Mouse (Mus musculus) neural tube, embryonic 13.5 days (tissue): ENCODE results near the gene Fkbp11. TPM values are rescaled to one million over a fixed set of nuclear protein-coding genes. Genes with fewer than 3 reads are reported as not detected.

Source experiments
- ATAC-seq: fragments of 200-750 bp; cut with Nextera tagmentation; 2 replicates; pipeline ENCODE4 v1.8.0; 2017; ENCODE audit warnings: low read depth, mild to moderate bottlenecking, moderate TSS enrichment, moderate library complexity
- H3K27ac ChIP-seq: fragments of 300-500 bp; sonication (generic); replicated peaks from 2 replicates; pipeline ENCODE4 v1.5.1; 2015; ENCODE audit warnings: moderate library complexity, mild to moderate bottlenecking, inconsistent platforms
- H3K27me3 ChIP-seq: fragments of 300-500 bp; sonication (generic); 2 replicates; pipeline ENCODE4 v1.6.1; 2015; ENCODE audit warnings: mild to moderate bottlenecking, inconsistent platforms
- H3K36me3 ChIP-seq: fragments of 300-500 bp; sonication (generic); 2 replicates; pipeline ENCODE4 v1.6.1; 2015; ENCODE audit warnings: mild to moderate bottlenecking, inconsistent platforms
- H3K4me1 ChIP-seq: fragments of 300-500 bp; sonication (generic); replicated peaks from 2 replicates; pipeline ENCODE4 v1.6.1; 2015; ENCODE audit warnings: inconsistent platforms
- H3K4me2 ChIP-seq: fragments of 300-500 bp; sonication (generic); 2 replicates; pipeline ENCODE4 v1.6.1; 2015; ENCODE audit warnings: inconsistent platforms, mild to moderate bottlenecking, moderate library complexity
- H3K4me3 ChIP-seq: fragments of 300-500 bp; sonication (generic); 2 replicates; pipeline ENCODE4 v1.5.1; 2015; ENCODE audit warnings: mild to moderate bottlenecking, inconsistent platforms
- H3K9ac ChIP-seq: fragments of 300-500 bp; sonication (generic); 2 replicates; pipeline ENCODE4 v1.6.1; 2015; ENCODE audit warnings: moderate library complexity, mild to moderate bottlenecking, inconsistent platforms
- H3K9me3 ChIP-seq: fragments of 300-500 bp; sonication (generic); 2 replicates; pipeline ENCODE4 v1.6.1; 2016; ENCODE audit warnings: inconsistent platforms
- WGBS: fragments of 180-500 bp; shearing (Covaris S2); methylation state at CpG from one replicate; pipeline ENCODE4 v1.1.7; 2015; 5-methylcytosine and 5-hydroxymethylcytosine counted together
- polyA plus RNA-seq: library from polyadenylated mRNA; unstranded; fragments of >200 nt; fragmentation: Nextera tagmentation; extraction: Ambion mirVana; gene quantifications from 2 replicates; pipeline ENCODE4 v1.2.1, GENCODE M21; 2015

Gene Fkbp11
- polyA plus RNA-seq, 1 experiment from 2014 or later = 8.1 TPM

DNA sequence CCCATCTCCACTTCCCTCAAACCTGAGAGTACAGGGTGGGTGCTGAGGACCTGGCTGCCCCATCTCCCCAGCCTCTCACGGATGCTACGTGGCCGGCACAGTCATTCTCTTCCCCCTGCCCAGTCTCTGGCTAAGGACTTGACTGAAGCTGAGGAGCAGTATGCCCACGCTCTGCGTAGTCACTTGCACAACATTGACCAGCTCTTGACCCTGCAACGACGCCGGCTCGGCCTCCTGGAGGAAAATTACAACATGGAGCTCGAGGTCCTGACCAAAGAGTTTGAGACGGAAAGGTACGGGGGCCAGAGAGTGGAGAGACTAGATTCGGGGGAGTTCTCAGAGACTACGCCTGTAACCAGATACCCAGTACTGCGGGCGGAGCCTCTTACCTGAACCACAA lies 10.7 kb downstream of the Fkbp11 start:
- 64% methylated on average over 16 of the region's 16 CpGs for WGBS
- H3K27me3 ChIP-seq = no peaks in the 10 kb centered on the region
- H3K9me3 ChIP-seq = no peaks in the 10 kb centered on the region
- H3K4me1 ChIP-seq = no peaks in the 10 kb centered on the region; the same call in 1 of the 2 replicates
- no peak overlapping the region for H3K4me2 ChIP-seq
- H3K4me3 ChIP-seq = no peak overlapping the region
- H3K27ac ChIP-seq = no peak overlapping the region
- no peaks in the 10 kb centered on the region for H3K36me3 ChIP-seq
- no peak overlapping the region for H3K9ac ChIP-seq
- ATAC-seq = no peak

DNA sequence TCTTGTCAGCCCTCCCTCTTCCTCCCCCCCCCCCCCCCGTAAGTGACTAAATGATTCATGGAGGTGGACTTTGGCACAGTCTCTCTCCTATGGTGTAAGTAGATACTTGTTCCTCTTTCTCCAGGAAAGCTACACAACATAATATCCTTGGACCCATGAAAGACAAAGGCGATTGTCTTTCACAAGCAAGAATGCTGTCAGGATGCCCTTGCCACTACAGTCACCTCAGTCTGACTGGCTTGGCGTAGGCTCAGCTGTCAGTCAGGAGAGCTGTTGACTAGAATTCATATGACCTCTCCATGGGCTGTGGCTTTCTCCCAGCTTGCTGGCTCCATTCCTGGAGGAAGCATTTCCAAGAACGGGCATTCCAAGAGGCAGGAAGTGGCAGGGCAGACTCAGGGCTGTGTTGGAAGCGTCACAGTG lies 13.8 kb downstream of the Fkbp11 start:
- no peaks in the 10 kb centered on the region for H3K9me3 ChIP-seq
- no peak overlapping the region for H3K4me3 ChIP-seq
- no peak overlapping the region for H3K4me2 ChIP-seq
- H3K27me3 ChIP-seq = no peaks in the 10 kb centered on the region
- no peak overlapping the region for H3K27ac ChIP-seq
- H3K9ac ChIP-seq = no peak overlapping the region
- no peaks in the 10 kb centered on the region for H3K4me1 ChIP-seq
- H3K36me3 ChIP-seq = no peaks in the 10 kb centered on the region
- ATAC-seq = no peak
- whole genome bisulfite sequencing = 75% methylated on average over 5 of the region's 5 CpGs

DNA sequence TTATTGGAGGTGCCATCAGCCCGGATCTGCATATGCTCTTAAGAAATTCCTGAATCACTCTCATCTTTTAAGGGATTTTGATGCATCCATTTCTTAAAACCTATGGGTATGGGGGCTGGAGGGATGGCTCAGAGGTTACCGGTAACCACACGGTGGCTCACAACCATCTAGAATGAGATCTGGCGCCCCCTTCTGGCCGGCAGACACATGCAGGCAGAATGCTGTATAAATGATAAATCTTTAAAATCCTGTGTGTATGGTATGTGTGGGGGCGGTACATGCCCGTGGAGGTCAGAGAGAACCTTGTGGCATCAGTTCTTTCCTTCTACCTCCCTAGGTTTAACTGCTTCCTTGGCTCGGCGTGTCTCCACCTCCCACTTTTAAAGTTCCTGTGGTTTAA lies 17.6 kb downstream of the Fkbp11 start:
- H3K4me1 ChIP-seq = peaks cover 6% of the 10 kb centered on the region
- WGBS = 12% methylated on average over 9 of the region's 9 CpGs
- no peak overlapping the region for H3K27ac ChIP-seq
- H3K4me2 ChIP-seq = no peak overlapping the region
- H3K9ac ChIP-seq = no peak overlapping the region
- ATAC-seq = no peak
- no peaks in the 10 kb centered on the region for H3K9me3 ChIP-seq
- no peaks in the 10 kb centered on the region for H3K36me3 ChIP-seq
- peaks cover 10% of the 10 kb centered on the region; the same call in 1 of the 2 replicates for H3K27me3 ChIP-seq
- H3K4me3 ChIP-seq = no peak overlapping the region

DNA sequence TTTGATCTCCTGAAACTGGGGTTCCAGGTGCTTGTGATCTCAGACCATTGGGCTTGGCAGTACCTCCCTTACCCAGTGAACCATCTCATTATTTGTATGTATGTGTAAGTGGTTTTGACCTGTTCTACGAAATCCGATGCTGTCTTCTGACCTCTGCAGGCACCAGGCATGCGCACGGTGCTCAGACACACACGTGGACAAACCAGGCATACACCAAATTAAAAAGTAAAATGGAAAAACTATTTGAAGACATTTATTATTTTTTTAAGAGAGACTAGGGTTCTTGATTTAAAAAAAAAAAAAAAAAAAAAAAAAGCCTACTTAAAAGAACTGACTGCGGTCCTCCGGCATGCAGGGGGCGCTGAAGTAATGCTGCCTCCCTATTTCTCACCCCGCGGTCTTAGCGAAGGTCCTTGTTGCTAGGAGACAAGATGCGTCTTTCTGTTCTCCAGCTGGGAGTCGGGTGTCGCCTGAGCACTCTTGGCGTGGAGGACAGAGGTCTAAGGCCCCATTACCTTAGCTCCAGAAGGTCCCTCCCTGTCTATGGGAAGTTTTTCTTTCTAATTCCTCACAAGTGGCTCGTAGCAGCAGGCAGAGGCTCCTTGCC lies 20.1 kb downstream of the Fkbp11 start, which contains the start of gene Ccdc65:
TSS of gene Ccdc65 (plus strand) at position 442 of the 607 bp plus-strand sequence.
- peak within 1 kb of the TSS; percentile 34 for H3K4me3 ChIP-seq
- peaks cover 29% of the 10 kb centered on the region for H3K27me3 ChIP-seq
- peak; percentile 69; the same call in 1 of the 2 replicates for ATAC-seq
- WGBS = 20% methylated on average over 16 of the region's 16 CpGs
- no peak within 1 kb of the TSS for H3K27ac ChIP-seq
- H3K4me2 ChIP-seq = peak within 1 kb of the TSS; percentile 52
- H3K9ac ChIP-seq = peak within 1 kb of the TSS; percentile 47
- peaks cover 6% of the 10 kb centered on the region for H3K4me1 ChIP-seq
- no peaks in the 10 kb centered on the region for H3K36me3 ChIP-seq
- no peaks in the 10 kb centered on the region for H3K9me3 ChIP-seq

DNA sequence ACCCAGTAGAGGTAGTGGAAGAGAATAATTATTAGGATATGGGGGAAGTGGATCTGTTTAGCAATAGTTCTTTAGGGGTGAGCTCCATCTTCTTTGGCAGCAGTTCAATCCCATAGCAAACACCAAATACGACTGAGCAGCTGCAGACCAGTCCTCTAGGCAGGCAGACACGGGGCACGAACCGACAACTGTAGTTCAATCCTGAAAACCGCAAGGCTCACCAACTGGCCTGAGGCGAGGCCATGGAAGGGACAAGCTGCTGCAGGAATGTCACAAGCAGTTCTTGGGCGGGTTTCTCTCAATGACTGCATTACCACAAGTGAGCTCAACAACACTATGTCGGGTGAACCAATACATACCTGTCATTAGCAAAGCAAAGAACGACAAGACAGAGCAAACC lies 23.7 kb downstream of the Fkbp11 start:
- Histone ChIP-seq H3K4me2 (no peak overlapping the region), H3K9me3 (no peaks in the 10 kb centered on the region), H3K4me3 (no peak overlapping the region), H3K27me3 (peaks cover 62% of the 10 kb centered on the region), H3K9ac (no peak overlapping the region), H3K27ac (no peak overlapping the region), H3K4me1 (peaks cover 13% of the 10 kb centered on the region), H3K36me3 (no peaks in the 10 kb centered on the region)
- ATAC-seq = no peak
- 69% methylated on average over 9 of the region's 9 CpGs for WGBS

DNA sequence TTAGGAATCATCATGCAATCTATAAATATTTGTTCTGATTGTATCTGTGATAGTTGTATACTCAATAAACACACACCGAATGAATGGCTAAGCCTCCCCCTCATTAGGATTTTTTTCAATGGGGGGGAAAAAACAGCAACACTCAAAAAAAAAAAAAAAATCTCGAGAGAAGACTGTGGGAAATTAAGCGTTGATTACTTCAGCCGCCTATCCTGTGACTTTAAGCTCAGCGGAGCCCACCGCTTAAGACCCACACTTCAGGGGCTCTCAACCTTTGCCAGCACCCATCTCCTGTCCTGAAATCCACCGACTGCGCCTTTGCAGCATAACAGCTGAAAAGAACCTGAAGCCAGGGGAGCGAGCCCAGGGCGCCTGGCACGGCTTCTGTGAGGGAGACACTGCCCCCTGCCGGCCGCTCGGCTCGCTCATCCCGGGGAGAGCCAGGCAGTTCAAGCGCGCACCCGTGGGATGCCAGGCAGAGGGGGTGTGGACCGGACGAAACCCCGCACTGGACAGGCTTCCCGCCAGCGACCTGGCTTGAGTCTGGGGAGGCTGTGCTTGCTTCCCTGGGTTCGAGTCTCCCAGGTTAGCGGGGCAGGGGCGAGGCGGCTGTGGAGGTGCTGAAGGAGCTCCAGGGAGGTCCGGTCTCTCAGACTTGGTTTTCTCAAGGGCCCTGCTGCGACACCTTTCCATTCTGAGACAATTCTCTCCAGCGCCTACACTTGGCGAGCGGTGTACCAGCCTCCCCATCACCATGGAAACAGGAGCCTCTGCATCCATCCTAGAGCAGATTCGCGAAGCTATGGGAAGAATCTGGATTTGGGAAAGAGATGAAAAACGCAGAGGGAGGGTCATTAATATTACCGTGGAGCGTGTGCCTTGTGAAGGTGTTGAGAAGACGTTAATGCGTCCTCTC lies 28.6 kb downstream of the Fkbp11 start:
- H3K27me3 ChIP-seq = peaks cover 47% of the 10 kb centered on the region
- H3K4me2 ChIP-seq = peak overlapping the region; percentile 68
- peak overlapping the region; percentile 70 for H3K9ac ChIP-seq
- peaks cover 12% of the 10 kb centered on the region for H3K4me1 ChIP-seq
- peak overlapping the region; percentile 43 for H3K4me3 ChIP-seq
- H3K27ac ChIP-seq = no peak overlapping the region
- no peaks in the 10 kb centered on the region for H3K9me3 ChIP-seq
- H3K36me3 ChIP-seq = no peaks in the 10 kb centered on the region
- 6% methylated on average over 40 of the region's 40 CpGs for WGBS
- ATAC-seq = peak; percentile 91

DNA sequence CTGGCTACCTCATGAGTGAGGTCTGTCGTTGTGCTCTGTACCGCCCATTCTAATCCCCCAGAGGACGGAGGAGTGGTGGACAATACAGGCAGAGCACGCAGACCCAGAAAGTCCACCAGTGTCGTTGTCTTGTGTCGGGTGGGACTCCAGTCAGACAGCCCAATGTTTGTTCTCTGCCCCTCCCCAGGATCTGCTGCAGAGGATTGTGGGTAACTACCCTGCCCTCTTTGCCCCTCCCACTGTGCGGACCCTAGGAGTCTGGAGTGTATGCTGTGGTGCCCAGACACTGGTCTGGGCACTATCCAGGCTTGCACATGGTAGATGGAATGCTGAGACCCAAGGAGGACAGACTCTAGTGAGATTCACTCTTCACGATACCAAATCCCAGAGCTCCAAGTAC lies 31.8 kb downstream of the Fkbp11 start:
- 43% methylated on average over 8 of the region's 8 CpGs for WGBS
- Histone ChIP-seq H3K9me3 (no peaks in the 10 kb centered on the region), H3K27ac (no peak overlapping the region), H3K4me3 (no peak overlapping the region), H3K9ac (no peak overlapping the region), H3K36me3 (no peaks in the 10 kb centered on the region), H3K4me2 (no peak overlapping the region), H3K4me1 (peaks cover 22% of the 10 kb centered on the region), H3K27me3 (peaks cover 19% of the 10 kb centered on the region)
- no peak for ATAC-seq

DNA sequence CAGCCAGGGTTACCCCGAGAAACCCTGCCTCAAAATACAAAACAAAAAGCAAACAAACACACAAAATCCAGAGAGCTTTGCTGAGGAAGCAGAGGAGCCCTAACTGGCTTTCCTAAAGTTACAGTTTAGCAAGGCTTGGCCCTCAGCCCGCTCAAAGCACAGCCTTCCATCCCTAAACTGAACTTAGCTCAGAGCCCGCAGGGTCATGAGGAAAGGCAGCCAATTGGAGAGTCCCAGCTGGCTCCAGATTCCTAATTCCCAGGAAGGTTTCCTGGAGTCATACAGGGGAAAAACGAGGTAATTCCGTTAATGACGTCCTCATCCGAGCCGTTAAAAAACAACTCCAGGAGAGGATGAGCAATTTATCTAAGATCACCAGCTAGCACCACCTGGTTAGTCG lies 32.3 kb downstream of the Fkbp11 start:
- no peak for ATAC-seq
- Histone ChIP-seq H3K4me1 (peaks cover 26% of the 10 kb centered on the region), H3K27ac (no peak overlapping the region), H3K36me3 (no peaks in the 10 kb centered on the region), H3K4me3 (no peak overlapping the region), H3K4me2 (no peak overlapping the region), H3K9ac (no peak overlapping the region), H3K9me3 (no peaks in the 10 kb centered on the region), H3K27me3 (peaks cover 14% of the 10 kb centered on the region)
- whole genome bisulfite sequencing = 33% methylated on average over 9 of the region's 9 CpGs

DNA sequence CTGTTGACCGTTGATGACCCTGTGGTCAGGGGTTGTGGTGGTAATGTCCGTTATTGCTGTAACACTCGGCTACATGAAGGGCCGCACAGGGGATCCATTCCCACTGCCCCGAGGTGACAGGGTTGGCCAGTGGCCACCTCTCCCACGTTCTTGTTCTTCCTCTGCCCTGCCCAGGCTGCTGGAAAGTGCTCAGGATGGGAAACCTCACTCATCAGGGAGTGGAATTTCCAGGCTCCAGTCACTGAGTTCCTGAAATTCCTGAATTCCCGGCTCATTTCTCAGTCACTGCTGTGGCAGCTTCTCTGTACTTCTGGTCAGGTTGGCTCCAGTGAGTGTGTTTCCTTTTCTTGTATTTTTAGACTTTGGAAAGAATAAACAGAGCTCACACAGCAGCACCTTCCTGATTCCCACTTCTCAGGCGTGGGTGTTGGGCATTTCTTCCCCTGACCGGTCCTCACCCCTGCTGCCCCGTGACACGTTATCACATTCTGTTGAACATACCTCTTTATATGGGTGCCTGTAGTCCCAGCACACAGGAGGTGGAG lies 35.8 kb downstream of the Fkbp11 start:
- no peaks in the 10 kb centered on the region for H3K9me3 ChIP-seq
- peaks cover 16% of the 10 kb centered on the region for H3K4me1 ChIP-seq

DNA sequence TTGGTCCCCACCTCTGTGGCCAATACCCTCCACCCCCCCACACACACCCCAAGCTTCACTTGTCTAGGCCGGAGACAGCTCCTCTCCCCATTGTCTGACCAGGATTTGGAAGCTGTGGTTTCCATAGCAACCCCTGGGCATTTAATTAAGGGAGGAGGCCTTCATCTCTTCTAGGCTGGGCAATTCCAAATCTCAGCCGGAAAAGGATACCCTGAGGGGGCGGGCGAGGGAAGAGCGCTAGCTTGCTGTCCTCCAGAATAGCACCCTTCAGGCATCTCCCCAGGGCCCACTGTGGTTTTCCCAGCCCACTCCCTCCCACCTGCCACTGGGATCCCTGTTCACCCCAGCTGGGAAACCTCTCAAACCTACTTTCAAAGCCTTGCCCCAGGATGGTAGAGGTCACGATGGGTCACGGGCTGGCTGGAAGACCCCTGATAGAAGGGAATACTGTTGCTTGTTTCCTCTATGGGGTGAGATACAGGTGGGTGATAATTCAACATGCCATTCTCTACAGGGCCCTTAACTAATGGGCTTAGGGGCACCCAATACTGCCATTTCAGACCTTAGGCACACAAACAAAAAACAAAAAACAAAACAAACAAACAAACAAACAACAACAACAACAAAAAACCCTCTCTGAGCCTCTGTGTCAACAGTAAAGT lies 36.4 kb downstream of the Fkbp11 start:
- Histone ChIP-seq H3K4me3 (no peak overlapping the region), H3K4me2 (peak overlapping the region; percentile 9; the same call in 1 of the 2 replicates), H3K9me3 (no peaks in the 10 kb centered on the region), H3K36me3 (no peaks in the 10 kb centered on the region), H3K27ac (no peak overlapping the region), H3K9ac (no peak overlapping the region), H3K4me1 (peaks cover 16% of the 10 kb centered on the region), H3K27me3 (0 out of 2 replicates have a peak, but pooled peaks cover 3% of the 10 kb centered on the region)
- 9% methylated on average over 7 of the region's 7 CpGs for WGBS
- ATAC-seq = peak; percentile 65

More for the DNA sequence above, 35.8 kb downstream of the Fkbp11 start:
- no peak overlapping the region for H3K27ac ChIP-seq
- WGBS = 54% methylated on average over 11 of the region's 11 CpGs
- no peak overlapping the region for H3K9ac ChIP-seq
- 0 out of 2 replicates have a peak, but pooled peaks cover 3% of the 10 kb centered on the region for H3K27me3 ChIP-seq
- no peak overlapping the region for H3K4me2 ChIP-seq
- ATAC-seq = no peak
- H3K36me3 ChIP-seq = no peaks in the 10 kb centered on the region
- no peak overlapping the region for H3K4me3 ChIP-seq

DNA sequence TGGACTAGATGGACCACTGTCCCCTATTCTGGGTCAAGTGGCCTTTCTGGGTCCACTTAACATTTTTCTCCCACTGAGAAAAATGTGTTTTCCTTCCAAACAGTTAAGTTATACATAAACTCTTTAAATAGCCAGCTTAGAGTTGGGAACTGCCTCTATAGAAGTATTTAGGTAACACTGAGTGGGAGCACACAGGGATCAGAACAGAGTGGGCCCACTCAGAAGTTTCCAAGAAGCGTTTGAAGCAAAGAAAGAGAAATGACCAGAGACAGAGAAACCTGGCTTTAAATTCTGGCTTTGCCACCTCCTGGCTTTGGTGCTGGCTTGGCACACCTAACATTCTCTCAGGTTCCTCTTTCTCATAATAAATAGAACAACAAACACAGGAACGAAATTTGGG lies 38.3 kb downstream of the Fkbp11 start:
- no peak for ATAC-seq
- WGBS = 86% methylated on average over 2 of the region's 2 CpGs
- no peak overlapping the region for H3K9ac ChIP-seq

DNA sequence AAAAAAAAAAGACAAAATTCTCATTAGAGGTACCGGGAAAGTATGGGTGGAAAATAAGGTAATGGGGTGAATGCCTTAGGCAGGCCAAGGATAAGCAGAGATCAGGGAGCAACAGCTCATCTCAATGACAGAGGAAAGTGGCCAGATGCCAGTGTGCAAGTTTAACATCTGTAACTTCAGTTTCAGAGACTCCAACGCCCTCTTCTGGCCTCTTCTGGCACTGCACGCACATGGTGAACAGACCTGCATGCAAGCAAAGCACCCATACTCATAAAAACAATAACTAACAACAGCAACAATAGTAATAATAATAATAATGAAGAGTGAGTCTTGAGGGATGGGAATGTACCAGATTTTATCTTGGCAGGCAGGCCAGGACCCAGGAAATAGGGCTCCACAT lies 42.1 kb downstream of the Fkbp11 start:
- Histone ChIP-seq H3K9me3 (no peaks in the 10 kb centered on the region), H3K27ac (no peak overlapping the region), H3K4me3 (no peak overlapping the region), H3K27me3 (no peaks in the 10 kb centered on the region), H3K4me1 (peaks cover 3% of the 10 kb centered on the region), H3K9ac (no peak overlapping the region), H3K4me2 (no peak overlapping the region), H3K36me3 (no peaks in the 10 kb centered on the region)
- no peak for ATAC-seq
- 75% methylated on average over 3 of the region's 3 CpGs for WGBS

More for the DNA sequence above, 38.3 kb downstream of the Fkbp11 start:
- Histone ChIP-seq H3K4me2 (no peak overlapping the region), H3K4me1 (peaks cover 16% of the 10 kb centered on the region), H3K27me3 (no peaks in the 10 kb centered on the region), H3K9me3 (no peaks in the 10 kb centered on the region), H3K4me3 (no peak overlapping the region), H3K27ac (no peak overlapping the region), H3K36me3 (no peaks in the 10 kb centered on the region)
